Mouse (Mus musculus) liver, embryonic 15.5 days (tissue): ENCODE measurements around the gene Spesp1. TPM values are rescaled to one million over a fixed set of nuclear protein-coding genes. Genes with fewer than 3 reads are reported as not detected.

Experiments
- ATAC-seq: fragments of 200-750 bp; cut with Nextera tagmentation; 2 replicates; pipeline ENCODE4 v1.8.0; 2017; ENCODE audit warnings: moderate number of reproducible peaks, mild to moderate bottlenecking, moderate library complexity; ENCODE audit not compliant: insufficient read depth
- H3K27ac ChIP-seq: fragments of 300-500 bp; sonication (generic); replicated peaks from 2 replicates; pipeline ENCODE4 v1.5.1; 2015; ENCODE audit warnings: mild to moderate bottlenecking, inconsistent platforms
- H3K27me3 ChIP-seq: fragments of 300-500 bp; sonication (generic); 2 replicates; pipeline ENCODE4 v1.6.1; 2015; ENCODE audit warnings: mild to moderate bottlenecking, inconsistent platforms
- H3K36me3 ChIP-seq: fragments of 300-500 bp; sonication (generic); replicated peaks from 2 replicates; pipeline ENCODE4 v1.6.1; 2015; ENCODE audit warnings: moderate library complexity, mild to moderate bottlenecking, inconsistent platforms
- H3K4me1 ChIP-seq: fragments of 300-500 bp; sonication (generic); replicated peaks from 2 replicates; pipeline ENCODE4 v1.6.1; 2015; ENCODE audit warnings: inconsistent platforms
- H3K4me2 ChIP-seq: fragments of 300-500 bp; sonication (generic); 2 replicates; pipeline ENCODE4 v1.6.1; 2015; ENCODE audit warnings: moderate library complexity, mild to moderate bottlenecking, inconsistent platforms
- H3K4me3 ChIP-seq: fragments of 300-500 bp; sonication (generic); replicated peaks from 2 replicates; pipeline ENCODE4 v1.5.1; 2015; ENCODE audit warnings: mild to moderate bottlenecking, inconsistent platforms
- H3K9ac ChIP-seq: fragments of 300-500 bp; sonication (generic); 2 replicates; pipeline ENCODE4 v1.6.1; 2015; ENCODE audit warnings: moderate library complexity, mild to moderate bottlenecking, inconsistent platforms
- H3K9me3 ChIP-seq: fragments of 300-500 bp; sonication (generic); replicated peaks from 2 replicates; pipeline ENCODE4 v1.6.1; 2016; ENCODE audit warnings: inconsistent platforms
- WGBS: fragments of 180-500 bp; shearing (Covaris S2); methylation state at CpG from one replicate; pipeline ENCODE4 v1.1.7; 2015; ENCODE audit warnings: mixed read lengths; ENCODE audit not compliant: insufficient replicate concordance; 5-methylcytosine and 5-hydroxymethylcytosine counted together
- polyA plus RNA-seq: library from polyadenylated mRNA; unstranded; fragments of >200 nt; fragmentation: Nextera tagmentation; extraction: Ambion mirVana; gene quantifications from 2 replicates; pipeline ENCODE4 v1.2.1, GENCODE M21; 2015

Spesp1 gene
- polyA plus RNA-seq, result not detected in 2 replicates

DNA sequence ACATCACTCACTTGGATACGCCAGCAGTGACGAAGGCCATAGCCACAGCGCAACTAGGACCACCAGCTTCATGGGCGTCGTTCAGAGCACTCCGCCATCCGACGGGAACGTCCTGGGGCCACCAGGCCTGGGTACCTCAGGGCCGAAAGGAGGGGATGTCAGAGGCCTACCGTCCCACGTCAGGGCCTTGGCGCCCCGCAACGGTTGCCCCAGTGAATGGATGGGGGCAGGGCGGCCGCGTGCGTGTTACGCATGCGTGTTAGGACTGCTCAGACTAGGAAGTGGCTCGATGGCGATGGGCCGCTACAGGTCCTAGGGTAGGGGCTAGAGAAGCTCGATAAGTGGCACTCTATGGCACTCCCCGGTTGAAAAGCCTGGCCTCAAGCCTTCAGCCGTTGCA lies at the start of gene Spesp1:
Gene Spesp1 (minus strand): TSS at position 218 of the 400 bp plus-strand sequence.
- Histone ChIP-seq H3K4me1 (no peaks in the 10 kb centered on the region), H3K9me3 (no peaks in the 10 kb centered on the region), H3K4me2 (no peak within 1 kb of the TSS), H3K27me3 (no peaks in the 10 kb centered on the region), H3K36me3 (no peaks in the 10 kb centered on the region), H3K9ac (no peak within 1 kb of the TSS), H3K4me3 (no peak within 1 kb of the TSS), H3K27ac (no peak within 1 kb of the TSS)
- 75% methylated on average over 27 of the region's 27 CpGs for WGBS
- ATAC-seq, result no peak

DNA sequence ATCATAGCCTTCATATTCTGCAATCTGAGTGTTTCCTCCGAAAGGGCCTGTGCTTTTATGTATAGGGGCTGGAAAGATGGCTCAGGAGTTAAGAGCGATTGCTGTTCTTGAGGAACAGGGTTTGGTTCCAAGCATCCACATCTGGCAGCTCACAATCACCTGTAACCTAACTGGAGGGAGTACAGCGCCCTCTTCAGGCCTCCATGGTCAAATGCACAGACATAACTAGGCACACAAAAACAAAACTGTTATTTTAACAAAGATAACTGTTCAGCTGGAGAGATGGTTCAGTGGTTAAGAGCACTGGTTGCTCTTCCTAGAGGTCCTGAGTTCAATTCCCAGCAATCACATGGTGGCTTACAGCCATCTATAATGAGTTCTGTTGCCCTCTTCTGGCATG lies 44.0 kb upstream of the Spesp1 start:
- ATAC-seq, result no peak
- no peak overlapping the region for H3K9ac ChIP-seq
- H3K4me2 ChIP-seq, result no peak overlapping the region
- H3K27me3 ChIP-seq, result no peaks in the 10 kb centered on the region
- H3K27ac ChIP-seq, result no peak overlapping the region
- WGBS, result 56% methylated on average over 3 of the region's 3 CpGs
- no peaks in the 10 kb centered on the region for H3K36me3 ChIP-seq
- H3K9me3 ChIP-seq, result no peaks in the 10 kb centered on the region
- H3K4me3 ChIP-seq, result no peak overlapping the region
- H3K4me1 ChIP-seq, result no peaks in the 10 kb centered on the region

DNA sequence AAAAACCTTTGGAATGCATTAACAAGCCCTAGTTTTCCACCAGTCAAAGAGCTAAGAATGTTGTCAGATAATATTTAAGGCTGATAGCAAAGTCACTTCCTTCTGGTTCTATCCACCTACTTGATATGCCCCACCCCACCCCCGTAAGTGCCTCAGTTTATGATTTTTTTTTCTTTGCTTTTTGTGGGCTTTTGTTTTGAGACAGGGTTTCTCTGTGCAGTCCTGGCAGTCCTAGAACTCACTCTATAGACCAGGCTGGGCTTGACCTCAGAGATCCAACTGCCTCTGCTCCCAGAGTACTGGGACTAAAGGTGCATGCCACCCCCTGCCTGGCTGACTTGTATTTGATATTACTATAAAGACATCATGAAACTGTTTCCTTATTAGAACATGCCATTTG lies 41.8 kb upstream of the Spesp1 start:
- Histone ChIP-seq H3K9me3 (no peaks in the 10 kb centered on the region), H3K27ac (no peak overlapping the region), H3K9ac (no peak overlapping the region), H3K4me1 (no peaks in the 10 kb centered on the region), H3K36me3 (no peaks in the 10 kb centered on the region), H3K4me3 (no peak overlapping the region), H3K4me2 (no peak overlapping the region), H3K27me3 (no peaks in the 10 kb centered on the region)
- ATAC-seq, result no peak
- 8% methylated on average over 1 of the region's 1 CpGs for WGBS

DNA sequence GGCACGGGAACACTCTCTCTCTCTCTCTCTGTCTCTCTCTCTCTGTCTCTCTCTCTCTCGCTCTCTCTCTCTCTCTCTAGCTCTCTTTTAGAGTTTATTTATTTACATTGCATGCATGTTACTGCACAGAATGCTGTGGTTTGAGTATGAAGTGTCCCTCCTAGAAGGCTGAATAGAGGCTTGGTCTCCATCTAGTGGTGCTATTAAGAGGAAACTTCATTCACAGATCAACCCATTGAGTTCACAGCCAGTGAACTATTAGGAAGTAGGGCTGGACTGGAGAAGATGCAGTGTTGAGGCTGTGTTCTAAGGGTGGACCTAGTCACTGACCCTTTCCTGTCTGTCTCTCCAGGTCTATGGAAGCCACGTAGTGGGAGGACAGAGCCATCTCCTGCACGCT lies 36.7 kb upstream of the Spesp1 start:
- no peaks in the 10 kb centered on the region for H3K36me3 ChIP-seq
- H3K4me2 ChIP-seq, result no peak overlapping the region
- no peak overlapping the region for H3K9ac ChIP-seq
- H3K27me3 ChIP-seq, result no peaks in the 10 kb centered on the region; the same call in 1 of the 2 replicates
- H3K27ac ChIP-seq, result no peak overlapping the region
- no peaks in the 10 kb centered on the region for H3K9me3 ChIP-seq
- no peaks in the 10 kb centered on the region for H3K4me1 ChIP-seq
- no peak for ATAC-seq
- WGBS, result 61% methylated on average over 4 of the region's 4 CpGs
- no peak overlapping the region for H3K4me3 ChIP-seq

DNA sequence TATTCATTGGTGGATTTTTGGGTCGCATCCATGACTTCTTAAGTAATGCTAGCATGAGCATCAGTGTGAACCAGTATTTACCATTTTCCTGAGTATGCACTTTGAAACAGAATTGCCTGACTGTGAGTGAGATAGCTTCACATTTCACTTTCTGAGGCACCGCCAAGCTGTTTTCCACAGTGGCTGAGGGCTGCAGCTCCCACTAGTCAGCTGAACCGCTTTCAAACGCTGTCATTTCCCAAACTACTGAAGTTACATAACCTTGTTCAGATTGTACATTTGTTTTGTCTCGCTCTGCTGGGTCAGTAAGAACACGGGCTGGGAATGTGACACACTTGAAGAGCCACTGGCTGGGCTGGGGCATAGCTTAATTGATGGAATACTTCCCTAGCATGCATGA lies 33.5 kb upstream of the Spesp1 start:
- Histone ChIP-seq H3K27me3 (no peaks in the 10 kb centered on the region; the same call in 1 of the 2 replicates), H3K4me2 (no peak overlapping the region)
- WGBS, result 74% methylated on average over 6 of the region's 6 CpGs

DNA sequence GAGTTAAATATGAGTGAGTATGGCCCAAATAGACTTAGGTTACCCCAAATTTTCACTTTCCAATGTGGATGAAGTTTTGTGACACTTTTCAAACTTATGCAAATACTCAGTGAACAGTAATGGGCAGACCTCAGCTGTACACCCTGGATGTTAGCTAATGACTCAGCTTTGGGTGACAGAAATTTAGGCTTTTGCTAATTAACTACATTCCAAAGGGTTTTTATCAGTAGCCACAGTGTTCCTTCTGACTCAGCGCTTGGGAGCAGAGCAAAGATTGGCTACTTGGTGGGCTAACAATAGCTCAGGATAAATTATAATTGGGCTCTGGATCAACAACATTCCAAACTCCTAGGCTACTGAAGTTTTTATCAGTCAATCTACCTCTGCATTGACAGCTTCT lies 14.9 kb upstream of the Spesp1 start:
- Histone ChIP-seq H3K9me3 (no peaks in the 10 kb centered on the region), H3K27ac (no peak overlapping the region), H3K36me3 (no peaks in the 10 kb centered on the region), H3K4me1 (no peaks in the 10 kb centered on the region), H3K27me3 (no peaks in the 10 kb centered on the region), H3K4me3 (no peak overlapping the region), H3K4me2 (no peak overlapping the region), H3K9ac (no peak overlapping the region)
- no peak for ATAC-seq
- WGBS, result 57% methylated on average over 1 of the region's 1 CpGs

More for the DNA sequence above, 33.5 kb upstream of the Spesp1 start:
- Histone ChIP-seq H3K4me1 (no peaks in the 10 kb centered on the region), H3K9me3 (no peaks in the 10 kb centered on the region), H3K36me3 (no peaks in the 10 kb centered on the region), H3K4me3 (no peak overlapping the region), H3K9ac (no peak overlapping the region), H3K27ac (no peak overlapping the region)
- ATAC-seq, result no peak

DNA sequence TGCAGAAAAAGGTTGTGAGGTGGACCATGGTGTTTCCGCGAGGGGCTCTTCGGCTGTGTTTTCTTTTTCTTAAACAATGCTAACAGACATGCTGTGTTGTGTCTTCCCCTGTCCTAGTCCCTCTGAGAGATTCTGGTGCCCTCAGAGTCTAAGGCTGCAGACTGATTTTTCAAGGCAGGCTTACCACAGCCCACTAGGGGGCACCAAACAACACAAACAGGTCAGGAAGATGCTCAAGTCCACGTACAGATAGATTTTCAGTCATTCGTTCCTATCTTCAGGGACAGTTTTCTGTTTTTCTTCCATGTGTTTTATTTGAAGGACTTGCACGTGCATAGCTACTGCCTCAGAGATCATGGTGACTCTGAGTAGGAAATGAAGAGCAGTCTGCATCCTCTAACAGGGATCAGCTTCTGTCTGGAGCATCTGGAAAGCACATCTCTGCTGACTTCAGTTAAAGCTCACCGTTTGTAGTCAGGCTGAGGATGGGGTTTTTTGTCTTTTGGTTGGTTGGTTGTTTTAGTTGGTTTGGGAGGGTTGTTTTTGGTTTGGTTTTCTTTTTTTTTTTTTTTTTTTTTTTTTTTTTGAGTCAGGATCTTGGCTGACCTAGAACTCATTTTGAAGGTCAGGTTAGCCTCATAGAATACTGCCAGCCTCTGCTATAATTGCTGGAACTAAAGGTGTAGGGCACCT lies 13.1 kb upstream of the Spesp1 start:
- Histone ChIP-seq H3K4me3 (no peak overlapping the region), H3K4me2 (no peak overlapping the region), H3K4me1 (no peaks in the 10 kb centered on the region), H3K27ac (no peak overlapping the region), H3K9me3 (no peaks in the 10 kb centered on the region), H3K27me3 (no peaks in the 10 kb centered on the region), H3K9ac (no peak overlapping the region), H3K36me3 (no peaks in the 10 kb centered on the region)
- ATAC-seq, result no peak
- WGBS, result 27% methylated on average over 7 of the region's 7 CpGs

DNA sequence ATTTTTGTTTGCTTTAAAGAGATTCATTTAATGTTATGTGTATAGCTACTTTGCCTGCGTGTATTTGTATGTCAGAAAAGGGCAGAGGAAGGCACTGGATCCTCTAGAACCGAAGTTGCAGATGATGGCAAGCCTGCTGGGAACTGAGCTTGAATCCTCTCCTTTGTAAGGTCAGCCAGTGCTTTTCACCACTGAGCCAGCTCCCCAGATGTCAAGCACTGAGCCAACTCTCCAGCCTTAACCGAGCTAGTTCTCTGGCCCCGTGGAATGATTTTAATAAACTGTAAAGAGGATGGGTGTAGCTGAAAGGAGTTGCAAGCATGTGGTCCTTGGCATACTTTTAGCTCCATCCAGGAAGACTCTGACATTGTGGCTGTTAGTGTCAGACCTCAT lies 5.6 kb upstream of the Spesp1 start:
- no peak for ATAC-seq
- no peaks in the 10 kb centered on the region for H3K4me1 ChIP-seq
- H3K27ac ChIP-seq, result no peak overlapping the region
- WGBS, result 52% methylated on average over 4 of the region's 4 CpGs
- no peak overlapping the region for H3K4me2 ChIP-seq
- no peak overlapping the region for H3K4me3 ChIP-seq
- no peak overlapping the region for H3K9ac ChIP-seq
- no peaks in the 10 kb centered on the region for H3K9me3 ChIP-seq
- H3K27me3 ChIP-seq, result no peaks in the 10 kb centered on the region
- H3K36me3 ChIP-seq, result no peaks in the 10 kb centered on the region

DNA sequence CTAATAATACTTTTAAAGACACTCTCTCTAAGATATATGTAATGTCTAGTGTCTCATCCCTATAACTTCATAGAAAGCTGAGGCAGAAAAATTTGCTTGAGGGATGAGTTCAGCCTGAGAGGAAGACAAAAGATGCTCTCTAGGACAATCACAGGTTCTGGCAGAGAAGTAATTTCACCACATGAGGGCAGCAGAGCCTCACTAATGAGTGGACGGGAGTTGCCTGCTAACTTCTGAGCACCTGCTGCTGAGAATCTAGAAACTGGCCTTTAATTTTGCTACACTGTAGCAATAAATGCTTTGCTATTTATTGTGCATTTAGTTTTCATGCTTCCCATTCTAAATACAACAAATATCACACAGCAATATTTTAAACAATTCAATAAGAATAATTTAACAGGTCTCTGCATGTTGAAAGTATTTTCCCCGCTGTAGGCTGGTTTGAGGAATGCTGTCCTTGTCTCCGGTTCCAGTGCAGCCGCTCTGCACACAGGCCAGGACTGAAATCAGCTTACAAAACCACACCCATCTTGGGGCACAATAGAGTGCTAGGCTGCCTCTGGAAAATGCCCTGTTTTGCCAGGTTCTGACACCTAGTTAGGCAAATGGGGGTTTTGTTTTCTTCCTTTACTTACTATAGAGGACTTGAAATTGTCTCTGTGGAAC lies 5.1 kb upstream of the Spesp1 start:
- H3K9ac ChIP-seq, result no peak overlapping the region
- no peaks in the 10 kb centered on the region for H3K36me3 ChIP-seq
- ATAC-seq, result no peak
- H3K27ac ChIP-seq, result no peak overlapping the region
- H3K27me3 ChIP-seq, result no peaks in the 10 kb centered on the region
- H3K9me3 ChIP-seq, result no peaks in the 10 kb centered on the region
- H3K4me2 ChIP-seq, result no peak overlapping the region
- WGBS, result 43% methylated on average over 4 of the region's 4 CpGs
- no peaks in the 10 kb centered on the region for H3K4me1 ChIP-seq
- no peak overlapping the region for H3K4me3 ChIP-seq

DNA sequence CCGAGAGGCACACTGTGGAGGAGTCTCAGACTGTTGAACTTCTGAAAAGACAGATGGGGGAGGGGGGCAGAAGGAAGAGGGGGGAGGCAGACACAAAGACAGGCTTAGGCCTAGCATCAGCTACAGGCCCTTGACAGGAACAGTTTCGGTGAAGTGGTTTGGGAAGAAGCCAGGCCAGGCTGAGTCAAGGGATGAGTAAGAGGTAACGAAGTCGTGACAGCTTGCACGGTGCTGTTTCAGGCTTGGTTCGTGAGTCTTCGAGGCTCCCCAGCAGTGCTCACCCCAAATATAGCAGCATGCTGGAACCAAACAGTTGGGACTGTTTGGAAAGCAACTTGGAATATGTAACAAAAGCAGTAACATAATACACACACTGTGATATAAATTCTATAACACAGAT lies 2.3 kb upstream of the Spesp1 start:
- Histone ChIP-seq H3K27me3 (no peaks in the 10 kb centered on the region), H3K4me2 (no peak overlapping the region), H3K36me3 (no peaks in the 10 kb centered on the region), H3K27ac (no peak overlapping the region), H3K4me3 (no peak overlapping the region), H3K9me3 (no peaks in the 10 kb centered on the region), H3K9ac (no peak overlapping the region), H3K4me1 (no peaks in the 10 kb centered on the region)
- 72% methylated on average over 7 of the region's 7 CpGs for WGBS
- ATAC-seq, result no peak

DNA sequence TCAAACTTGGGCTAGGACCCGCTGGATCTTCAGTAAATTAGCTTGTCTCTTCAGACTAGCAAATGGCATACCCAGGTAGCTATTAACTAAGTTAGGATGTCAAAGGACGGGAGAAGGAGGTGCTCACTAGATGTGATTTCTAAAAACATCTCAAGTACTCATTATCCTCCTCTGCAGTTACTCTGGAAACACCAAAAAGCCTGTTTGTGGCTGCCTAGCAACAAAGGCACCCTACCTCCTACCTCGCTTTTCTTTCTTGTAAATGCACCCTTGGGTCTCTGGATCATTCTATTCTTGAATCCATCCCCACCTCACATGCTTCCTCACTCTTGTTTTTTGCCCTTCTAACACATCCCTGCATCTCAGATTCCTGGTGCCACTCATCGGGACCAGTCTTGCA lies 5.1 kb downstream of the Spesp1 start:
- no peak for ATAC-seq
- H3K4me2 ChIP-seq, result no peak overlapping the region
- 45% methylated on average over 4 of the region's 4 CpGs for WGBS
- H3K36me3 ChIP-seq, result no peaks in the 10 kb centered on the region
- no peaks in the 10 kb centered on the region for H3K4me1 ChIP-seq
- H3K9me3 ChIP-seq, result no peaks in the 10 kb centered on the region
- H3K27me3 ChIP-seq, result no peaks in the 10 kb centered on the region
- H3K9ac ChIP-seq, result no peak overlapping the region
- H3K4me3 ChIP-seq, result no peak overlapping the region
- H3K27ac ChIP-seq, result no peak overlapping the region
